Comparison of ENCODE assay signal across 9 mouse cellular contexts in genomic region chr5:110416825-110417401, GRCm38 (mm10). TPM values are rescaled to one million over a fixed set of nuclear protein-coding genes. Genes with fewer than 3 reads are reported as not detected.
A peak's percentile ranks its signal among the peaks of the same experiment; 100 is the strongest.
DNase-seq lines count a peak whose midpoint lies in the region; ATAC-seq and TF ChIP-seq lines count a peak whose summit lies in the region.
"Had no signal": no experiment of that assay in that cellular context is flagged by ENCODE, and none has a peak within 500 bp of the region (broad histone marks: within the 10 kb centered on the region; RNA-seq: fewer than 3 reads in every experiment).

No protein-coding gene starts in this region.

- peak overlapping the region; percentile 34; the same call in 1 of the 2 replicates for H3K4me2 ChIP-seq in forebrain, embryonic 11.5 days (ENCODE audit: low read depth, low read length, severe bottlenecking)
- no peak overlapping the region for H3K4me2 ChIP-seq in liver, postnatal 0 days (ENCODE audit: low read depth, low read length)
- H3K4me2 ChIP-seq: liver, embryonic 15.5 days had no signal

- DNase-seq in MN1 (ENCODE audit: low spot score) = peak; percentile 26
- peak; percentile 73 for DNase-seq in adrenal gland, postnatal 25 days
- DNase-seq in forebrain, embryonic 11.5 days (ENCODE audit: low spot score) = peak; percentile 92
- peak; percentile 83 for DNase-seq in layer of hippocampus, adult 9-11 months
- peak; percentile 27 for DNase-seq in retina, postnatal 7 days (ENCODE audit: low read depth, low spot score)
- DNase-seq in thymus, postnatal 25 days = no peak
- DNase-seq in liver, postnatal 0 days = no peak

- WGBS in forebrain, embryonic 11.5 days = 9% methylated on average over 7 of the region's 7 CpGs
- 56% methylated on average over 7 of the region's 7 CpGs for WGBS in liver, postnatal 0 days (ENCODE audit: insufficient replicate concordance)

- peaks cover 32% of the 10 kb centered on the region for H3K4me1 ChIP-seq in forebrain, embryonic 11.5 days (replicated peaks; ENCODE audit: control insufficient read depth, insufficient read depth, low read length)
- peaks cover 10% of the 10 kb centered on the region for H3K4me1 ChIP-seq in liver, postnatal 0 days (ENCODE audit: insufficient read depth)

- H3K27ac ChIP-seq in forebrain, embryonic 11.5 days (ENCODE audit: low read depth, low read length) = peak overlapping the region; percentile 93
- no peak overlapping the region for H3K27ac ChIP-seq in liver, postnatal 0 days (ENCODE audit: low read depth)
- H3K27ac ChIP-seq: liver, embryonic 15.5 days had no signal

- ATAC-seq in forebrain, embryonic 11.5 days (replicated peaks; ENCODE audit: low FRiP score) = peak; percentile 91
- ATAC-seq in liver, postnatal 0 days = no peak
- ATAC-seq in megakaryocyte progenitor cell, adult 5-6 weeks (replicated peaks; ENCODE audit: poor library complexity) = no peak

- no peaks in the 10 kb centered on the region for H3K9me3 ChIP-seq in forebrain, embryonic 11.5 days (ENCODE audit: control insufficient read depth, low read length)
- H3K9me3 ChIP-seq in liver, postnatal 0 days (ENCODE audit: low read length) = no peaks in the 10 kb centered on the region
- H3K9me3 ChIP-seq: liver, embryonic 15.5 days had no signal

- no peak for TF ChIP-seq EP300 in liver, postnatal 0 days (IDR thresholded peaks at IDR 0.05; ENCODE audit: low read depth)

- H3K9ac ChIP-seq in forebrain, embryonic 11.5 days (ENCODE audit: low read length) = peak overlapping the region; percentile 16; the same call in 1 of the 2 replicates
- no peak overlapping the region for H3K9ac ChIP-seq in liver, postnatal 0 days (replicated peaks)
- H3K9ac ChIP-seq: liver, embryonic 15.5 days had no signal

- no peak for TF ChIP-seq CTCF in liver, postnatal 0 days (IDR thresholded peaks at IDR 0.05; ENCODE audit: low read depth)

- no peak overlapping the region for H3K4me3 ChIP-seq in forebrain, embryonic 11.5 days (ENCODE audit: low read depth, low read length)
- H3K4me3 ChIP-seq in liver, postnatal 0 days (ENCODE audit: low read depth, low read length) = no peak overlapping the region
- H3K4me3 ChIP-seq: liver, embryonic 15.5 days had no signal

- H3K27me3 ChIP-seq in forebrain, embryonic 11.5 days (ENCODE audit: control insufficient read depth, insufficient read depth, low read length) = no peaks in the 10 kb centered on the region
- H3K27me3 ChIP-seq in liver, postnatal 0 days (ENCODE audit: insufficient read depth, low read length) = no peaks in the 10 kb centered on the region
- H3K27me3 ChIP-seq: liver, embryonic 15.5 days had no signal

- no peaks in the 10 kb centered on the region for H3K36me3 ChIP-seq in forebrain, embryonic 11.5 days (ENCODE audit: control insufficient read depth, insufficient read depth, low read length)
- H3K36me3 ChIP-seq in liver, postnatal 0 days (replicated peaks; ENCODE audit: insufficient read depth, low read length) = 0 out of 2 replicates have a peak, but pooled peaks cover 2% of the 10 kb centered on the region

RNA-seq across cellular contexts. Expression of gene Fbrsl1, which starts 31.4 kb away (rescaled TPM):
- 71.5 and 81.3 TPM in 2 replicates for total RNA-seq in adrenal gland, postnatal 25 days (2021)
- 39.5 and 41.1 TPM in 2 replicates for polyA plus RNA-seq in forebrain, embryonic 11.5 days (2014; fragmentation: Nextera tagmentation; extraction: Ambion mirVana)
- 3.5 and 3.9 TPM in 2 replicates for polyA plus RNA-seq in liver, postnatal 0 days (2015; fragmentation: Nextera tagmentation; extraction: Ambion mirVana)
- 21.3 and 35.4 TPM in 2 replicates for total RNA-seq in megakaryocyte progenitor cell, adult 5-6 weeks (2015)
- total RNA-seq in megakaryocyte progenitor cell, adult 5-6 weeks (2017) = 9.3 and 12.2 TPM in 2 replicates

Comparison
In these comparisons a context has a peak if more than half of its experiments do, and no peak if none do; other contexts are left out.
1. DNase-seq: peak in MN1 (single experiment), adrenal gland, postnatal 25 days (single experiment), forebrain, embryonic 11.5 days (single experiment), layer of hippocampus, adult 9-11 months (single experiment) and retina, postnatal 7 days (single experiment); none in thymus, postnatal 25 days (single experiment) and liver, postnatal 0 days (single experiment).